Mouse (Mus musculus): ENCODE results near the gene Podxl2.

Podxl2 gene

GRCm38 (mm10) chr6:88828206-88829009, 46.4 kb downstream of the Podxl2 start:
- in situ Hi-C loops (cut with MseI, MboI), result no loop called here

DNA sequence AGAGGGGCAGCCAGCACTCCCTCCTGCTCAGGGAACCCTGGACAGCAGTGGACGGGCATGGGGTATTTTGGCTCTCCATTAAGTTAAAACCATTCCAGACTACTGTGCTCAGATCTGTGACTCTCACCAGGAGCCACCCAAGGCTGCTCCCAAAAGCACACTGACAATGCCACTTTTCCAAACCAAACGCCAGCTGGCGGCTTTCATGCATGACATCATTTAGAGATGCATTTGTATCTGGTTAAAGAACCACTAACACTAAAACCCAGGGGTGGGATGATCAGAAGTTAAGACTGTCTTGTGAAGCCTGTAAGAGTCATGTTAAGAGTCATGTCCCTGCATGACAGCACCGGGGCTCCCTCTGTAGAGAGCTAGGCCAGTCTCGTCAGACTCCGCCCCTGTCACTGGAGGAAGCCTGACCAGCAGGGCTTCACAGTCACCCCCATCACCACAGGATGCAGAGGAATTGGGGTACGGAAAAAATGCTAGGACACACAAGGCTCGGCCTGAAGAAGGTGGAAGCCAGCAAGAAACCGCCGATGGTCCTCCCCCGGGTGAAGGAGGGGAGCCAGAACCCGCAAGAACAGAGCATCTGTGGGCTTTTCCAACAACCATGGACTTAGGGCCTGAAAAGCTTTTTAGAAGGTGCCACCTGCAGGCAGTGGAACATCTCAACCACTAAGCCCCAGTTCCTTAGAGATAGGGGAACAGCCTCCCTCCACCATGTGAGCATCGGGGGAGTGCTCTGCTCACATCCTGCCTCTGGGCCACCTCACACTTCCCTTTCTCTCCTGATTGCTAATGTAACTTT, 47.2 kb downstream of the Podxl2 start:
- in situ Hi-C loops (cut with MseI, MboI), result no loop called here

GRCm38 (mm10) chr6:88826965-88827364, 47.9 kb downstream of the Podxl2 start:
- in situ Hi-C loops (cut with MseI, MboI), result no loop called here

- in situ Hi-C loops (cut with MseI, MboI), result no loop called here
Measured at GRCm38 (mm10) chr6:88826545-88826944, 48.3 kb downstream of the Podxl2 start.

DNA sequence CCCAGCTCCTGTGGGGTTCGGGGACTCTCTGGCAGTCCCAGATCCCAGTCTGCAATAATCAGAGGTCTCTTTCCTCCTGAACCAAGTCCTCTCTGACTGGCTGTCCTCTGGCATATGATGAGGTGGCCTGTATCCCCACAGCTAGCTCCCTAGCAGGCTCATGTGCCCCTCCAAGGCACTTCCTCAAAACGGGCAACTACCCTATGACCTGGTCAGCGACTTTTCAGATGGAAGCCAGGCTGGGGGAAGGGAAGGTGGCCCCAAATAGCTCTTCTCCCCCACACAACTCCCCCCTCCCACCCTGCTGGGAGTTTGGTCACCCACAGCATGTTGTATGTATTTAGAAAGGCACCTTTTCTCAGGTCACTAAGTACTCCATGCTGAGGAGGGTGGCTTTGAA, 48.8 kb downstream of the Podxl2 start:
- in situ Hi-C loops (cut with MseI, MboI), result no loop called here

DNA sequence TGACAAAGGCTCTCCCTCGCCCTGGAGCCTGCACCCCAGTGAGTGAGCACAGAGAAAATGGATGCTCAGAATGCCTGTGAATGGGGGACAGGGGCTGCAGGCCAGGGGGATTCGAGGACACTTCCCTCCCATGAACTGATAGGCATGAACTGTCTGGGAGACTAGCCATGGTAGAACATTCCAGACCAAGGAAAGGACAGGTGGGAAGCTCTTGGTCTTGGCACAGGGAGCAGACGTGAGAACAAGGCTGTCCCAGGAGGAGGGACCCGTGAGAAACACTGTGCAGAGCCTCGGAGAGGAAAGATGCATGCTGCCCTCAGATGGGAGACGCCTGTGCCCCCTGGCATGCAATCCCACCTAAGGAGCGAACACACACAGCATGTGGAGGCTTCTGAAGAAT, 50.7 kb downstream of the Podxl2 start:
- in situ Hi-C loops (cut with MseI, MboI), result no loop called here

DNA sequence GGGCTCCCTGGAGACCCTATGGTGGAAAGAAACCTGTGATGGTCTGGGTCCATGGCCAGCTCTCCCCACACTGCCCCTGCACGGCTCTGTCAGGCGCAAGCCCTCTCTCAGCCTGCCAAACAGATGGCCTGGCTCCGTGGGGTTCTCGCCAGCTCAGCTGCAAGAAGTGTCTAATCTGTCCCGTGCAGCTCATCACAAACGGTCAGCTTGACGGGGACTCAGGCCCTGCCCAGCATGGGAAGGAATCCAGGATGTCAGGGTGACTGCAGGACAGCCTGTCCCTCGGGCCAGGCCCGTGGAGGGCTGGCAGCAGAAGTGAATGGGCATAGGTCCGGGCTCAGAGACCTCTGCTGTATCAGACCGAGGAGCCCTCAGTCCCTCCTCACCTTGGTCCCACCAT, 52.9 kb downstream of the Podxl2 start:
- in situ Hi-C loops (cut with MseI, MboI), result no loop called here

DNA sequence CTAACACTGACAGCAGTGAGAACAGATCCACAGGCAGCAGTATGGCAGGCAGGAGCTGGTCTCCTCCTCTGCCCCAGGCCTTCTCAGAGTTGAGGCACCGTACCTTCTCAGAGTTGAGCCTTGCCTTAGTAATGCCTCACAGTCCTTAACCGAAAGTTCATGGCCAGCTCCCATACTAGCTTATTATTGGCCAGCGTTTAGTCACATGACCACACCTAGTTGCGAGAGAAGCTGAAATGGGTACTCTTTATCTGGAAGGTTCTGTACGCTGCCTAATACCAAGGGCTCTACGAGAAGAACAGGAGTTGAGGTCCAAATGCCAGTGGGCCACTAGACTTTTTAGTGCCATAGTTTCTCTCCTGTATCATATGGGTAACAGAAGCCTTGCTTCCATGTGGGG, 53.5 kb downstream of the Podxl2 start:
- in situ Hi-C loops (cut with MseI, MboI), result no loop called here

GRCm38 (mm10) chr6:88820853-88821252, 54.0 kb downstream of the Podxl2 start:
- in situ Hi-C loops (cut with MseI, MboI), result no loop called here

GRCm38 (mm10) chr6:88816913-88817312, 57.9 kb downstream of the Podxl2 start:
- in situ Hi-C loops (cut with MseI, MboI), result no loop called here

GRCm38 (mm10) chr6:88815489-88815888, 59.4 kb downstream of the Podxl2 start:
- in situ Hi-C loops (cut with MseI, MboI), result no loop called here

- in situ Hi-C loops (cut with MseI, MboI), result no loop called here
Measured at GRCm38 (mm10) chr6:88815036-88815435, 59.8 kb downstream of the Podxl2 start.

DNA sequence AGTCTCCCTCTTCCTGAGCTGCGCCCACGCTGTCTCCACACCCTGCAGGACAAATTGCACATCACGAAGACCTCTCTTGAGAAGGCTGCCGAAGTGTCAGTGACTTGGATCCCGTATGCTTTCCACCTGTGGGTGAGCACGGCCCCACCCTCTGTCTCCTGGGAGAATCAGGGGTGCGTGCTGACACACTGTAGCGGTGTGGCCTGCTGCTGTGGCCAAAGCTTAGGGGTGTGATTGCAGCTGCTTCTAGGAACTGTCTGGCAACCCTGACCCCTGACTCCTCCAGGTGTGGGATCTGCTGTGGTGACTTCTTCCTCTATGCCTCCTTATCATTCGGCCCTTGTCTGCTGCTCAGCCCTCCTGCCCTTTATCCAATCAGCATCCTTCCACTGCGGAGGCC, 61.0 kb downstream of the Podxl2 start:
- in situ Hi-C loops (cut with MseI, MboI), result no loop called here

DNA sequence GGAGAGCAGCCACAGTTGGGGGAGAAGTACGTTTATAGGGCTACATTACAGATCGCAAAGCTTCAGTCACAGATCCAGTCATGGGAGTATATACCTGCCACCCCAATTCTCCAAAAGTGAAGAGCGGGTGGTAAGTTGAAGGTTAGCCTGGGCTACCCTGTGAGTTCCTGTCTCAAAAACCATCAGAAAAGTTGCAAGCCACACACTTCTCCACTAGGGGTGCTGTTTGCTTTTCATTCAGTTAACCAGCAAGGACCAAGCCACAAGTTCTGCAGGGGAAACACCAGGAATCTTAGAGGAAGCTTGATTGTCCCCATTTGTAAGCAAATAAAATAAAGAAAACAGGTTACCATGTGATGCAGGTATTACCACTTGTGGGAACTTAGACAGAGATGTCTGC, 62.0 kb downstream of the Podxl2 start:
- in situ Hi-C loops (cut with MseI, MboI), result no loop called here

- in situ Hi-C loops (cut with MseI, MboI), result no loop called here
Measured at GRCm38 (mm10) chr6:88811880-88812400, 62.9 kb downstream of the Podxl2 start.

- in situ Hi-C loops (cut with MseI, MboI), result no loop called here
Measured at GRCm38 (mm10) chr6:88811396-88811795, 63.4 kb downstream of the Podxl2 start.

DNA sequence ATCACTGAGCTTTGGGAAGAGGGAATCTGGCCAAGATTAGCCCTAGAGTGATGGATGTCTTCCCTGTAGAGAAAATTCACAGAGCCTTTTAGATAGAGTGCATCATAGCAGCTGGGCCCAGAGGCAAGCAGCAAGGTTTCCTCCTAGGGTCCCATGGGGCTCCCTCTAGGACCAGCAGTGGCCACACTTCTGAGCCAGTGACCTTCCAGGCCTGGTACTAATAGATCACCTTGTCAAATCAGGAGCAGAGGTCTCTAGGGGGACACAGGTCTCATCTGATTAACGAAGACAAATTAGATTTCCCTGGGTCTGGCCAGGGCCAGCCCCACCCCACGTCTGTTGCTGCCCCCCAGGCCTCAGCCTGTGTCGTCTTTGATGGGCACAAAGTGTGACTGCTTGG, 64.6 kb downstream of the Podxl2 start:
- in situ Hi-C loops (cut with MseI, MboI), result no loop called here

GRCm38 (mm10) chr6:88809091-88810037, 65.5 kb downstream of the Podxl2 start:
- in situ Hi-C loops (cut with MseI, MboI), result no loop called here

- in situ Hi-C loops (cut with MseI, MboI), result no loop called here
Measured at GRCm38 (mm10) chr6:88804966-88805577, 69.8 kb downstream of the Podxl2 start.

- in situ Hi-C loops (cut with MseI, MboI), result no loop called here
Measured at GRCm38 (mm10) chr6:88803957-88804695, 70.7 kb downstream of the Podxl2 start.
